Mouse (Mus musculus) liver, embryonic 14.5 days (tissue): ENCODE measurements around the gene Avl9.

Source experiments
- CTCF ChIP-seq: IDR thresholded peaks from 2 replicates; pipeline ENCODE4 v1.5.1; 2016; ENCODE audit warnings: antibody characterized with exemption, low read depth, control low read depth
- EP300 ChIP-seq: IDR thresholded peaks from 2 replicates; pipeline ENCODE4 v1.6.1; 2016; ENCODE audit warnings: antibody characterized with exemption, low read depth

GRCm38 (mm10) chr6:56783561-56784272, 69.0 kb downstream of the Avl9 start:
- no peak for TF ChIP-seq CTCF
- no peak for TF ChIP-seq EP300
